Mouse (Mus musculus) kidney, postnatal 4 days (tissue): ENCODE measurements around the gene Phkg1.
A peak's percentile ranks its signal among the peaks of the same experiment; 100 is the strongest.
"Not testable (repeated sequence)": the region's sequence is repeated elsewhere in the genome, so short reads cannot be mapped to it uniquely, and the experiment has no call there.

Experiments
- DNase-seq, 2 experiments: peaks; one replicate each; pipeline ENCODE4 v3.0.0; 2021; ENCODE audit warnings: mixed read lengths in 2 of 2

The Phkg1 gene

DNA sequence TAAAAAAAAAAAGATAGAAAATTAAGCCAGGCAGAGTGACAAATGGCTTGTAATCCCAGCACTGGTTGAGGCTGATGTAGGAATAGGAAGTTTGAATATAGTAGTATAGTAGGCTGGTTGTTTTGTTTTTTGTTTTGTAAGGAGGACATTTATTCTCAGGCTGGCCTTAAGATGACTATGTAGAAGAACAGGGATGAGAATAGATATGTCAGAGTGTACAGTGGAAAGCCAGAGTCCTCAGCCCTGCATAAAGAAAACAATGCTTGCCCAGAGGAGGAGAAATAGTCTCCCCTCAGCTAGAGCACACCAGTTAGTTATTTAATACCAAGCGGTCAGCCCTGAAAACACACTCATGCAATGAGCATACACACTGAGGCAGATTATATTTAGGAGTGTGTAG is at the start of gene Phkg1:
Phkg1 (minus strand) TSS at position 101 of the 400 bp plus-strand sequence.
- no peak for DNase-seq

DNA sequence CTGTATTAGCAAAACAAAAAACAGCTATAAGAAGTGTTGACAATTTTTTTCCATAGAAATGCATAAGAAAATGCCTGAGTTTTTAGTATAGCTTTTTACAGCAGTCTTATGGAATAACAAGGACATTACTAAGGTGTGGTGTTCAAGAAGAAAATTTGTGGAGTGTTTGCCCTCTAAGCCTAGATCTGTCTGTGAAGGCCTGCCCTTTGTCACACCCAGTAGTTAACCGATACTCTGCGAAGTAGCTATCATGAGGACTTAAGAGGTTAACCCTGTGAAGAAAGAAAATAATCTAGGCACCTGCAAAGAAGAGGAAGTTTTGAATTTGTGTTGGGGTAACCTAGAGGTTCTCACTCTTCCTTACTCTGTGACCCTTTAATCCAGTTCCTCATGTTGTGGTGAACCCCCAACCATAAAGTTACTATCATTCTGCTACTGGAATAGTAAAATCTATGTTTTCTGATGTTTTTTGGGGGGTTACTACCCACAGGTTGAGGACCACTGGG is 49.2 kb upstream of the Phkg1 start:
- no peak for DNase-seq

DNA sequence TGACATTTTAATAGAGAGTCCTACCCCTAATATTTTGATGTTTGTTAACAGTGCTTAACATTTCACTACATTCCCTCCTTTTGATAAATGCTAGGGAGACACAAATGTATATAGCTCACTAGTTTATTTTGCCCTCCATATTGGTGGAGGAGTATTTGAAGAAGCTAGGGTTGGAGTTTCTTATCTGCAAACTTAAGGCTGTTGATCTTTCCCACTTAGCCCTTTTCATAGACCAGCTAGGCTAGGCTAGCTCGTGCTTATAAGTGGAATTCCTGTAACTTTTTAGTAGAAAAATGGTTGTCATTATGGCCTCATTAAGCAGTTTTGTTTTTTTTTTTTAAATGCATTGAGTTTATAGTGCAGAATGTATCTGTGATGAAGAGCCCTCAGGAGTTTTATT is 45.1 kb upstream of the Phkg1 start:
- no peak for DNase-seq

DNA sequence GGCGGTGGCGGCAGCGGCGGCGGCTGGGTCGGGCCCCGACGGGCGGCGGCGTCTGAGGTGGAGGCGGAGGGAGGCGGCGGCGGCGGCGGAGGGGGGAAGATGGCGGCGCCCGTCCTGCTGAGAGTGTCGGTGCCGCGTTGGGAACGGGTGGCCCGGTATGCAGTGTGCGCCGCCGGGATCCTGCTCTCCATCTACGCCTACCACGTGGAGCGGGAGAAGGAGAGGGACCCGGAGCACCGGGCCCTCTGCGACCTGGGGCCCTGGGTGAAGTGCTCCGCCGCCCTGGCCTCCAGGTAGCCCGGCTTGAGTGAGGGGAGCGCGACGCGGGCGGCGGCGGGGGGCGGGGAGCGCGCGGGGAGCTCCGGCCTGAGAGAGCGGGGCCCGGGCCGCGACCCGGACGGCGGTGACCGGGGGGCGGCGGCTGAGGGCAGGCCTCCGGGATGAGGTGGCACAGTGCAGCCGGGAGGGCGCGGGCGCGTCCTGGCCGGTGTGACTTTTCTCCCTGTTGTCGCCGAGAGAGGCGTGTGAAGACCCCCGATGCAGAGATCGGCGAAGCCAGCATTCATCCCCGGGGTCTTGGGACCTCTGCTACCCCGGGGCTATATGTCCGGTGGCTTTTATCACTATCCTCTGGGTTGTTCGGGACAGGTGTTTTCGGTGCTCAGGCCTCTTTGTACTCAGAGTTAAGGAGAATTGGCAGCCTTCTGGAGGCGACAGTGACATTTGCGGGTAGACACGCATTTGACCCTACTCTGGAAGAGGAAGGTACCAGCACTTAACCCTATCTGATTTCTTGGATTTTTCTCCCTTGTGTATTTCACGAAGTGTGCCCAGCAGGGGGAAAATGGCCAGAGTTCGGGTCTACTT is 44.0 kb upstream of the Phkg1 start:
- peak; percentile 50 to 65 for DNase-seq

DNA sequence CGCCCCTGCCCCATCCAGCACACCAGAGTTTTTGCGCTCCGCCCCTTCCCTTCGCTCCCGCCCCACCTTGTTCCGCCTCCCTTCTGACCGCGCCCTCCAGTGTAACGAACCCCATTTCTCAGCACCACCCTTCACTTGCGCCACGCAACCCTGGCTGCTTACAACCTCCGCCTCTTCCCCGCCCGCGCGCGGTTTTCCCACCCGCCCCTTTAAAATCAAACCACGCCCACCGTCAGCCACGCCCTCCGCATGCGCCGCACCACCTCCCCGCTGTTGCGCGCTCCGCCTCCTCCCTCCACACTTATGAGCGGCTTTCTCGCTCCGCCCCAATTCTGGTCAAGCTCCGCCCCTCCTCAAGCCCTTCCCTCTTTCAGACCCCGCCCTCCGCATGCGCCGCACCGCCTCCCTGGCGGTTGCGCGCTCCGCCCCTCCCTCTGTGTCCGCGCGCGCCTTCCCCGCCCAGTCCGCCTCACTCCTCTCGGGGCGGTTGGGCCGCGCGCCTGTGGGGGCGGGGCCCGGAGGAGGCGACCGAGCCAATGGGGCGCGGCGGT is 43.2 kb upstream of the Phkg1 start, which contains the start of gene Vkorc1l1:
Vkorc1l1 (plus strand) TSS at position 476 of the 551 bp plus-strand sequence.
- DNase-seq: peak; percentile 99

DNA sequence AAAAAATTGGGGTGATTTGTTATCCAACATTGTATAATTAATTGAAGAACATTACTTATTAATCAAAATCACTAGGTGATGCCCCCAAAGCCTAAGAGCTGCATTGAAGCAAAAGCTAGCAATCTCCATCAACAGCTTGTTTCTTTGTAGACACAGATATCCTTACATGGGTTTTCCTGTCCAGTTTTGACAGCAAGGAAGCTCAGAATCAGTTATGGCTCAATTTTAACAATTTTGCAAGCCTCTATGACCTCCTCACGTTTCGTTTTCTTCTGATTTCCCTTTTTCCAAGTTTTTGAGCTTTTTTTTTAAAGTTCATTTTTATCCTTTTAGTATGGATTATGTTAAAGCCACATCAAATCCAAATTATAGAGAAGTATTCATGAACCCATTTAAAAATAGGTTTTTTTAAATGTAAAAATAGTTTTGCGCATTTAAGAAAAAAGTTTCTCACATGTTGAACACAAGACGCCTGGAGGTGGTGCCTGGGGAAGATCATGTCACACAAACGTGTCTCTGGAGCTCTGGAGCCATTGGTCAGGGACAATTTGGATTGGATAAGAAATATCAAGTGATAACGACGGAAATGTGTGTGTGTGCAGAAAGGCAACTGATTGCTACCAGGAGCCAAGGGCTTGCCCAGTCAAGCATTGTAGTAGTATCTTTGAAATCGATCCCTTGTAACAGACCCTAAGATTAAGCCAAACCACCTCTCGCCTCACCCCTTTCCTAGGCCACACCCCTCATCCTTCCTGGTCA is 42.6 kb upstream of the Phkg1 start:
- no peak for DNase-seq

DNA sequence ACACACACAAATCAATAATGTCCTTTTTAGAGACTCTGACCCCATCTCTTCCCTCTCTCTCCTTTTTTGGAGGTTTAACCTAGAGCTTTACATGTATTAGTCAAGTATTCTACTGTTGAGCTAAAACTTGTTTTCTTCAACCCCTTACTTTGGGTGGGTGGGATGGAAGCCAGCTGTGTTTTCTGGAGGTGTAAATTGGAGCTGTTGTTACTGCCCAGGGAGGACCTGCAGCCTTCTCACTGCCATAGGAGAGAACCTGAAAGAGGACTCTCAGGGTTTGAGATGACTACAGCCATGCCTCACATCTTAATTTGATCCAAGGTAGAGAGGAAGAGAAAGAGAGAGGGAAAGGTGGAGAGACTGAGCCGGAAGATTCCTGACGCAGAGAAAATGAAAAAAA is 41.9 kb upstream of the Phkg1 start:
- no peak for DNase-seq

DNA sequence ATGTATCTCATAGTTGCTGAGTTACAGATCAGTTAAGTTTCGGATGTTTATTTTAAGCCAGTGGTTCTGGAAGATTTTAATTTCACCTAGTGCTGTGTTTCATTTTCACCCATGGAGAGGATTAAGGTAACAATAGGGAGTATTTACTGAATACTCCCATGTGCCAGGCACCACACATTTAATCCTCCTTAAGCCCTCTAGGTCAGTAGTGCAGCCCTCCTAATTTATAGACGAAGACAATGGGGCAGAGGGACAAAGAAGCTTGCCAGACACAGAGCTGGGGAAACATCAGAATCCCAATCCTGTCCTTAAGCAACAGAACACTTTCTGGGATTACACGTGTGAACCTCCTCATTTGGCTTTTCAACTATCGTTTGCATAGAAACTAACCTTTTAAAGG is 38.6 kb upstream of the Phkg1 start:
- no peak for DNase-seq

DNA sequence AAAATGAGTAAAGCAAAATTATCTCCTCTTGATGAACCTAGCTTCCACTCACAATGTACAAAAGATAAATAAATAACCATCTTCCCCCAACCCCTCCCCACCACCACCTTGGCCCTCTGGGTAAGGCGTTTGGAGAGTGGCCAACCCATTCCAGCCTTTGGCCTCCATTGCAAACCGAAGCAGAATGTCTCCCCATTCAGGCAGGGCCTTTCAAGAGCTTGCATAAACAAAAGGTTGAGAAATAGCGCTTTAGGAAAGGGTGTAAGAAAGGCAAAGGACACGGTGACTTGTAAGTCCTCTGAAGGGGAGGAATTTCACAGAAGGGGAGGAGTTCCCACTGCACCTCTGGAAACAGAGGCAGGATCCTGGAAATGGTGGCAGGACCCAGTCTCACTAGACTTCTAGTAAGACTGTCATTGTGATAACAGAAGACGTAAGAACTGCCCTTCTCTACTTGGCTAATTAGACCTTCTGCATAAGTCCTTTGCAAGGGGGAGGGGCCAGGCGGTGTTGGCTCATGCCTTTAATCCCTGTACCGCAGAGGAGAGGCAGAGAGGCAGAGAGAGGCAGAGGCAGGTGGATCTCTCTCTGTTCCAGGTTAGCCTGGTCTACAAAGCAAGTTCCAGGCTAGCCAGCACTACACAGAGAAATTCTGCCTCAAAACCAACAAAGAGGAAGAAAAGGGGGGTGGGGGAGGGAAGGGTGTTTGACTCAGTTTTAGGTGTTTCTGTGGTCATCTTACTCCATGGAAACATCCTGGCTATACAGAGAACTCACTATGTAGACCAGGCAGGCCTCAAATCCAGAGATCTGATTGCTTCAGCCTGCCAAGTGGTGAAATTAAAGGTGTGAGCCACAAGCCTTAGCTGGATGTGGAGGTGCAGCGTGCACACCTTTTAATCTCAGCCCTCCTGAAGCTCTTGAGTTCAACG is 31.8 kb upstream of the Phkg1 start:
- DNase-seq: peak; percentile 28 to 46

DNA sequence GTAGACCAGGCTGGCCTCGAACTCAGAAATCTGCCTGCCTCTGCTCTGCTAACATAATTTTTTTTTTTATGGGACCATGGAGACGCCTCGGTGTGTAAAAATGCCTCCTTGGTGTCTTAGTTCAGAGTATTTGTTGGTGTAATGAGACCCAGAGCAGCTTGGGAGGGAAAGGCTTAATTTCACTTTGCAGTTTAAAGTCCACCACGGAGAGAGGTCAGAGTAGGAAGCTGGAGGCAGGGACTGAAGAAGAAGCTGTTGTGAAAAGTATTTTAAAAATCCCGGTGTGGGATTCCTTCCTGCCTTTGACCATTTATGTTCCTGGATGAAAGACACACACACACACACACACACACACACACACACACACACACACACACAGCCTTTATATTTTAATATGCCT is 27.6 kb upstream of the Phkg1 start:
- DNase-seq: no peak

DNA sequence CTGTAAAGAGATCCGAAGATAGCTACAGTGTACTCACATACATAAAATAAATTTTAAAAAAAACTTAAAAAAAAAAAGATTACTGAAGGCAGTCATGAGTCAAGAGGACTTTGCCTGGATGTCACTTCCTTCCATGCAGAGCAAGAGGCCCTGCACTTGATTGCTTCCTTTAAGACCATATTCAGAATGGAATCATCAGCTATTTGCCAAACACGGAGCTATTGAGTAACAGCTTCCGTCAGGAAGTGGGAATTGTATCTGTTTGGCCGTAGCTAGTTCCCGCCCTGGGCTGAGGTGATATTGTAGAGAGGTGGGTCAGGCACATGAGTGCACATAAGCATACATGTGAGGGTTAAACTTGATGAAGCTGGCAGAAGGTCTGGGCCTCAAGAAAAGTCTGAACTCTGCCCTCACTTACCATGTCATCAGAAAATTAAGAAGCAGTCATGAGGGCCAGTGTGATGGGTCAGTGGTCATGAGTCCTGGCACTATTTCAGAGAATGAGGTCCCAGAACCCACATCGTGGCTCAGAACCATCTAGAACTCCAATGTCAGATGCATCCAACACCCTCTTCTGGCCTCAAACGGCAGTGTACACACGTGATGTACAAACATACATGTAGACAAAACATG is 26.6 kb upstream of the Phkg1 start:
- DNase-seq: peak in 1 of 2 experiments; percentile 6

DNA sequence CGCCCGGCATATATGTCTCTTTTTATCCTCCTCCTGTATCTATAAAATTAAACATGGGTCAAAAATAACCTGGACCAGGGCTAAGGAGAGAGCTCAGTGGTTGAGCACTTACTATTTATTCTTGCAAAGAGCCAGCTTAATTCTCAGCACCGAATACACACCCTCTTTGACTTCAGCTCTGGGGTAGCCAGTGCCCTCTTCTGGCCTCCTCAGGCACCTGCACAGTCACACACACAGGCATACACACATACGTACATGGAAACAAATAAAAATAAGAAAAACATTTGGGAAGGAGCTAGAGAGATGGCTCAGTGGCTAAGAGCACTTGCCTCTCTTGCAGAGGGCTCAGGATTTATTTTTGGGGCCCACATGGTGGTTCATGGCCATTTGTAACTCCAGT is 23.6 kb upstream of the Phkg1 start:
- DNase-seq: no peak

DNA sequence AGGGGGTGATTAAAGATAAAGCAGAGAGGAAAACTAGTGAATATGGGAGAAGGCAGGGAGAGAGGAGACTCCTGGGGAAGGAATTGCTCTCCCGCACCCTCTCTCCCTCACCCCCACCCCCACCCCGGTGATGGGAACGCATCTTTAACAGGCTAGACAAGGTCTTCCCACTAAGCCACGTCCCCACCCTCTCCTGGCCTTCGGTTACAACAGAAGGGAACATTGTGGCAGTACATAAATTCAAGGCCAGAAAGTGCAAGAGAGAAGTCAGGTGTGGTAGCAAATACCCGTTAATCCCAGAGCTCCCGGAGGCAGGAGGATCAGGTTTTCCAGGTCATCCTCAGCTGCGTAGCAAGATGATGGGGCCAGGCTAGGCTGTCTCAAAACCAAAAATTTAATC is 21.0 kb upstream of the Phkg1 start:
- no peak for DNase-seq

DNA sequence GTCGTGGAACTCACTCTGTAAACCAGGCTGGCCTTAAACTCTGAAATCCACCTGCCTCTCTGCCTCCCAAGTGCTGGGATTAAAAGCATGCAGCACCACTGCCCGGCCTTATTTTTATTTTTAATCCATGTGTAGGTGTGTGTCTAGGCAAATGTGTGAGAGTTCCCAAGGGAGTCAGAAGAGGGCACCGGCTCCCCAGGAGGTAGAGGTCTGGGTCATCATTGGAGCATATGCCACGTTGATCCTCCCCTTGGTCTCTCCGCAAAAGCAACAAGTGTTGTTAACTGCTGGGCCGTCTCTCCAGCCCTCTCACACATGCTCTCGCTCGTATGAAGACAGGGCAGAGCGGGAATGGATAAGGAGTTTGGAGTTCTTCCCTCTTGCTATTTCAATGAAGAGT is 20.4 kb upstream of the Phkg1 start:
- no peak for DNase-seq

DNA sequence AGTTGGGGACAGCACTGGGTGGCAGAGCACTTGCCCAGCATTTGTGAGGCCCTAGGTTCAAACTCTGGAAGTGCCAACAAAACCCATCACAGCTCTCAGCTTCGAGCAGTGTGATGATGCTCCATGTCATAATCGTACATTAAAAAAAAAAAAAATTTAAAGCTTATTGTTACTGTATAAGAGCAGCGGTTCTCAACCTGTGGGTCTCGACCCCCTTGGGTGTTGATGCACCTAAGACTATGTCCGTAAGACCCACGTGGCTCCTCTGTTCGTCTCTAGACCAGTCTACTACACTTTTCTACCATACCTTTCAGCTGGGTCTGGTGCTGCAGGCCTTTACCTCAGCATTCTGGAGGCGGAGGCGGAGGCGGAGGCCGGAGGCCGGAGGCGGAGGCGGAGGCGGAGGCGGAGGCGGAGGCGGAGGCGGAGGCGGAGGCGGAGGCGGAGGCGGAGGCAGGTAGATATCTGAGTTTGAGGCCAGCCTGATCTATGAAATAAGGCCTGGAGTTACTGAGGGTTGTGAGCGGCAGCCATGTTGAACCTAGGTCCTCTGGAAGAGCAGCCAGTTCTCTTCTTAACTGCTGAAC is 19.8 kb upstream of the Phkg1 start:
- DNase-seq: no peak

DNA sequence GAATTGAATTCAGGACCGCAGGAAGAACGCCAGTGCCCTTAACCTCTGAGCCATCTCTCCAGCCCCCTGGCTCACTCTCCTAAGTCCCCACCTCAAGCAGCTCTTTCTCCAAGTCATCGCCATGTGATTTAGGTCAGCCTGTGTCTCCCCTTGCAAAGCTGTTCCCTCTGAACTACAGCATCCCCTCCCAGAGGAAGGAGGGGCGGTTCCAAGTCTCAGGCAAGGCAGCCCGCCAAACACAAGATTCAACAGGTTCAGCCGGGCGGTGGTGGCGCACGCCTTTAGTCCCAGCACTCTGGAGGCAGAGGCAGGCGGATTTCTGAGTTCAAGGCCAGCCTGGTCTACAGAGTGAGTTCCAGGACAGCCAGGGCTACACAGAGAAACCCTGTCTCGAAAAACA is 17.1 kb upstream of the Phkg1 start:
- DNase-seq: not testable (repeated sequence)

DNA sequence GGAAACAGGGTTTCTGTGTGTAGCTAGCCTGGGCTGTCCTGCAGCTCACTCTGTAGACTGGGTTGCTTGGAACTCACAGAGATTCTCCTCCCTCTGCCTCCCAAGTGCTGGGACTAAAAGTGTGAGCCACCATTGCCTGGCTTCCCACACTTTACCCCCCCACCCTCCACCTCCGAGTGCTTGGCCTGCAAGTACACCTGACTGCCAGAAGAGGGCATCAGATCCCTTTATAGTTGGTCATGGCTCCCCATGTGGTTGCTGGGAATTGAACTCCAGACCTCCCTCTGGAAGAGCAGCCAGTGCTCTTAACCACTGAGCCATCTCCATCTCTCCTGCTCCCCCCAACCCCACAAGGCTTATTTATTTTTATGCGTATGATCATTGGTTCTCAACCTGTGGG is 15.7 kb upstream of the Phkg1 start:
- DNase-seq: peak; percentile 19 to 34

DNA sequence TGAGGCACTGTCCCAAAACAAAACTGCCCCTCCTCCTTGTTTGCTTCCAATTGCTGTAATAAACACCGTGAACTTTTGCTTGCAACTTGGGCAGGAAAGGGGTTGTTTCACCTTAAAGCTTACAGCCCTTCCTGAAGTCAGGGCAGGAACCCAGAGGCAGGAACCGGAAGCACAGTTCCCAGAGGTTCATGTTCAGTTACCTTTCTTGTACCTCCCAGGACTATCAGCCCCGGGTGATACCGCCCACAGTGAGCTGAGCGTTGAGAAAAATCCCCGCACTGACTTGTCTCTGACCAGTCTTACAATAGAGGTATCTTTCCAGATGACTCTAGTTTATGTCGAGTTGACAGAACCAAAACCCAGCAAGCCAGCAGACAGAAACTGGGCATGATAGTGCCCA is 11.2 kb upstream of the Phkg1 start:
- DNase-seq: no peak

DNA sequence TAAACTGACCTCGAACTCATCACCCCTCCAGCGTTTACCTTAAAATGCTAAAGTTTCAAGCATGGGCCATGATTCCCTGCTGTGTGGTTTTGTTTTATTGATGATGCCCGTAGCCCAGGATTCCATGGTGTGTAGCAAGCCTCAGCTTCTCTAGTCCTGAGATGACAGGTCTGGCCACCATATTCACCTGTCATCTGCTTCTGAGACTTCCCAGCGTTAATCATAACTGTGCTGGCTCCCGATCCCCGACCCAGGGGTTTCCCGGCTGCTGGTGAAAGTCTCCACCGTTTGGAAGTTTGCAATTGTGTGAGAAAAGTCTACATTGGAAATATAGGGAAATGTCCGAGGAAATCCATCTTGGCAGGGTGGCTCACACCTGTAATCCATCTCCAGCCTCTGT is 10.8 kb upstream of the Phkg1 start:
- DNase-seq: no peak

DNA sequence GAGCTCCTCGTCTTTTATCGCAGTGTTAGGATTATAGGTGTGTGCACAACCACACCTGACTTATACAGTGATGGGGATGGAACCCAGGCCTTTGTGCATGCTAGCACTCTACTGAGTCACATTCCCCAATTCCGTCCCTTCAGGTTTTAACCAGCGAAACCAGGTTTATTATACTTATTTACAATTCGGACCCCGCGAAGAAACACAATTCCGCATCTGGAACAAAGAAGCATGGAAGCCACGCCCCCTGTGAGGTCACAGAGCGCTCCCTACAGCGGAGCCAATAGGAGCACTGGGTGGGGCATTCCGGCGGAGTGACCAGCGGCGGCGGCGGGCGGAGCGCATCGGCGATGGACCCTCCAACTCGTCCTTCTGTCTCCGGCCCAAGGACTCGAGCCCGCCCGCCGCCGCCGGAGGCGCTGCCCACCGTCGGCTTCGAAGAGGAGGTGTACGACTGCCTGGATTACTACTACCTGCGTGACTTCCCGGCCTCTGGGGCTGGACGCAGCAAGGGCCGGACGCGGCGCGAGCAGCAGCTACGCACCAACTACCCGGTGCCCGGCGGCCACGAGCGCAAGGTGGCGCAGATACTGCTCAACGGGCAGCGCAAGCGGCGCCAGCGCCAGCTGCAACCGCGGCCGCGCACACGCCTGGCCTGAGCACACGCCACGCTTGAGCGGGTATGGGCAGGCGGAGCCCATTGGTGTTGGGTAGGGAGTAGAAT is 10.1 kb upstream of the Phkg1 start, which contains the start of gene Nupr1l:
Nupr1l (plus strand) TSS at position 299 of the 724 bp plus-strand sequence.
- peak; percentile 97 for DNase-seq

DNA sequence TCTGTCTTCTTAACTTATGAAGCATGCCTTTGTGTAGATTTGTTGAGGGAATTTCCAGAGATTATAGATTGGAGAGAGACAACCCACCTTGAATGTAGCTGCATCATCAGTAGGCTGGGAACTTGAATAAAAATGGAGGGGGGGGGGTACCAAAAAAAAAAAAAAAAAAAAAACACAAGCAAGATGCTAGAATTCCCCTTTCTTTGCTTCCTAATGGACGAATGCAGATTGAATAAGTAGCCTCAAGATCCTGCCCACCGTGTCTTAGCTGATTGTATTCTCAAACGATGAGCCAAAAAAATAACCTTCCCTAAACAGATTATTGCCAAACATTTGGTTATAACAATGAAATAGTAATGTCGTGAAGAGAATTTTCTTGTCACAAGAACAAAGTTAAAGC is 9.4 kb upstream of the Phkg1 start:
- no peak for DNase-seq
